Mouse (Mus musculus): ENCODE measurements around the gene Ptger3. TPM values are rescaled to one million over a fixed set of nuclear protein-coding genes. Genes with fewer than 3 reads are reported as not detected.

Ptger3 gene
- polyA plus RNA-seq, 1 experiment from 2014 or later = 7.8 TPM

GRCm38 (mm10) chr3:157664486-157665041 lies 97.9 kb downstream of the Ptger3 start:
- Histone ChIP-seq H3K4me1 (no peaks in the 10 kb centered on the region), H3K9ac (replicated peaks) (no peak overlapping the region), H3K27me3 (replicated peaks) (no peaks in the 10 kb centered on the region), H3K4me3 (replicated peaks) (no peak overlapping the region), H3K27ac (replicated peaks) (no peak overlapping the region), H3K36me3 (no peaks in the 10 kb centered on the region), H3K9me3 (replicated peaks) (no peaks in the 10 kb centered on the region), H3K4me2 (no peak overlapping the region)
- no peak for ATAC-seq (ENCODE audit: low FRiP score)

GRCm38 (mm10) chr3:157665471-157665870 lies 98.8 kb downstream of the Ptger3 start:
- no peaks in the 10 kb centered on the region for H3K9me3 ChIP-seq (replicated peaks)
- H3K4me3 ChIP-seq (replicated peaks) = no peak overlapping the region
- no peak overlapping the region for H3K9ac ChIP-seq (replicated peaks)
- ATAC-seq (ENCODE audit: low FRiP score) = no peak
- no peaks in the 10 kb centered on the region for H3K36me3 ChIP-seq
- no peak overlapping the region for H3K27ac ChIP-seq (replicated peaks)
- WGBS = 52% methylated on average over 1 of the region's 1 CpGs
- no peaks in the 10 kb centered on the region for H3K4me1 ChIP-seq
- no peak overlapping the region for H3K4me2 ChIP-seq
- no peaks in the 10 kb centered on the region for H3K27me3 ChIP-seq (replicated peaks)

- ATAC-seq (ENCODE audit: low FRiP score) = no peak
- Histone ChIP-seq H3K9ac (replicated peaks) (no peak overlapping the region), H3K36me3 (no peaks in the 10 kb centered on the region), H3K9me3 (replicated peaks) (no peaks in the 10 kb centered on the region), H3K4me1 (no peaks in the 10 kb centered on the region), H3K4me2 (no peak overlapping the region), H3K27me3 (replicated peaks) (no peaks in the 10 kb centered on the region), H3K4me3 (replicated peaks) (no peak overlapping the region), H3K27ac (replicated peaks) (no peak overlapping the region)
- 81% methylated on average over 2 of the region's 2 CpGs for WGBS
Observed at GRCm38 (mm10) chr3:157666142-157666541, 99.5 kb downstream of the Ptger3 start.

- Histone ChIP-seq H3K4me3 (replicated peaks) (no peak overlapping the region), H3K36me3 (no peaks in the 10 kb centered on the region), H3K4me2 (no peak overlapping the region), H3K4me1 (no peaks in the 10 kb centered on the region), H3K27ac (replicated peaks) (no peak overlapping the region), H3K9ac (replicated peaks) (no peak overlapping the region), H3K27me3 (replicated peaks) (no peaks in the 10 kb centered on the region), H3K9me3 (replicated peaks) (no peaks in the 10 kb centered on the region)
- 86% methylated on average over 3 of the region's 3 CpGs for WGBS
- no peak for ATAC-seq (ENCODE audit: low FRiP score)
Observed at GRCm38 (mm10) chr3:157686105-157686504, 119.4 kb downstream of the Ptger3 start.

GRCm38 (mm10) chr3:157688419-157689162 lies 121.9 kb downstream of the Ptger3 start:
- no peaks in the 10 kb centered on the region for H3K4me1 ChIP-seq
- H3K27me3 ChIP-seq (replicated peaks) = no peaks in the 10 kb centered on the region
- H3K4me2 ChIP-seq = no peak overlapping the region
- H3K36me3 ChIP-seq = no peaks in the 10 kb centered on the region
- no peak overlapping the region for H3K9ac ChIP-seq (replicated peaks)
- no peak for ATAC-seq (ENCODE audit: low FRiP score)
- WGBS = 65% methylated on average over 6 of the region's 6 CpGs
- no peak overlapping the region for H3K27ac ChIP-seq (replicated peaks)
- H3K4me3 ChIP-seq (replicated peaks) = no peak overlapping the region
- no peaks in the 10 kb centered on the region for H3K9me3 ChIP-seq (replicated peaks)

MicroRNAs within 50 kb of the gene (microRNA counts, 519-probe panel; counts per million panel counts)
- microRNA mmu-miR-186 = 1,961 counts per million, percentile 40 among the panel's probes with 10 or more counts

Small RNA genes lying within 50 kb of the gene (microRNA-seq; reads per million reads assigned to microRNA genes)
- gene Mir186 = 421 reads per million, percentile 71 among the genes with 10 or more reads in this experiment

Other genes with a start within 250 kb of the Ptger3 start
- gene Zranb2, start 32.7 kb upstream of the Ptger3 start, polyA plus RNA-seq (2015; fragmentation: Nextera tagmentation; extraction: Ambion mirVana) = 92.2 and 92.7 TPM in 2 replicates

Measured in neural tube, embryonic 15.5 days (tissue).